Mouse (Mus musculus) E14TG2a.4 (cell line): ENCODE measurements at regions not wholly inside any gene's neighbourhood (a gene's known extent, or its start where the extent isn't known, plus 50 kb on each side); places are given as distances from the start of the nearest gene placed in this dataset.

ENCODE experiments used
- H3K27me3 ChIP-seq: 2 replicates; pipeline ENCODE4 v1.6.1; 2014; ENCODE audit warnings: low read length, control low read depth; ENCODE audit not compliant: insufficient read depth
- H3K36me3 ChIP-seq: 2 replicates; pipeline ENCODE4 v1.6.1; 2014; ENCODE audit warnings: low read length, control low read depth; ENCODE audit not compliant: insufficient read depth
- H3K4me1 ChIP-seq: replicated peaks from 2 replicates; pipeline ENCODE4 v1.6.1; 2014; ENCODE audit warnings: low read depth, low read length, control low read depth
- H3K4me3 ChIP-seq: replicated peaks from 2 replicates; pipeline ENCODE4 v1.5.1; 2014; ENCODE audit warnings: mild to moderate bottlenecking, low read length
- H3K9me3 ChIP-seq: 2 replicates; pipeline ENCODE4 v1.6.1; 2014; ENCODE audit warnings: low read length, control low read depth
- CTCF ChIP-seq: conservative IDR thresholded peaks from 2 replicates; pipeline ENCODE4 v1.5.1; 2014; ENCODE audit warnings: low read length
- NANOG ChIP-seq: IDR thresholded peaks from 2 replicates; pipeline ENCODE4 v1.6.1; 2014; ENCODE audit warnings: borderline replicate concordance, low read length, mixed read lengths
- POU5F1 ChIP-seq: IDR thresholded peaks from 2 replicates; pipeline ENCODE4 v1.6.1; 2014; ENCODE audit warnings: low read length, borderline replicate concordance

DNA sequence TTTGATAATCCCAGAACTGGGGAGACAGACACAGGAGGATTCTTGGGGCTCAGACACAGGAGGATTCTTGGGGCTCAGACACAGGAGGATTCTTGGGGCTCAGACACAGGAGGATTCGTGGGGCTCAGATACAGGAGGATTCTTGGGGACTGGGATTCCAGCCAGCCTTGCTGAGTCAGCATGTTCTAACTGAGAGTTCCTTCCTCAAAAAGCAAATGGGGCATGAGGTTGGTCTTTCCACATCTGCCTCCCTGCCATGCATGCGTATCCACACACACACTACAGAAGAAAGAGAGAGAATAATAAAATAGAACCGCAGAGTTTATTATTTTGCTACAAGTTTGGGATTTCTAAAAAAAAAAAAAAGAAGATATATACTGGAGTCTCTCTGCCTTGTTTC is 218.8 kb upstream of the Cxcr4 start:
- Histone ChIP-seq H3K4me1 (no peaks in the 10 kb centered on the region), H3K27me3 (0 out of 2 replicates have a peak, but pooled peaks cover under 1% of the 10 kb centered on the region), H3K36me3 (no peaks in the 10 kb centered on the region), H3K9me3 (no peaks in the 10 kb centered on the region), H3K4me3 (no peak overlapping the region)
- TF ChIP-seq POU5F1 (no peak), NANOG (no peak), CTCF (no peak)

DNA sequence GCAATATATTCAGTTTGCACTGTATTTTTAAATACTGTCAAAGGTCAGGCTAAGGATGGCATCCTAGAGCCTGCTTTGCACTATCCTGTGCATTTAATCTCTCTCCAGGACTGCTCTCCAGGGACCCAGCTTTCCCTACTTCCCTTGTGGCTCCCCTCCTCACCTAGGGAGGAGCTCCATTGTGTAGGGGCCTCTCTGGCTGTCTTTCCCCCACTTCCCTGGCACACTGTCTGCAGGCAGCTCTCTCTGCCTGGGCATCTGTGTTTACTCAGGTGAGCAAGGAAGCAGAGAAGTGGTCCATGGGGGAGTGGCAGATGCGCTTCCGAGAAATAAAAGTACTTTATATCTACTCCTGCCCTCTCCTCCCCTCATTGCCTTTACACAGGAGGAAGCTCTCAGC is 218.0 kb upstream of the Cxcr4 start:
- Histone ChIP-seq H3K9me3 (no peaks in the 10 kb centered on the region), H3K4me1 (no peaks in the 10 kb centered on the region), H3K4me3 (no peak overlapping the region), H3K36me3 (no peaks in the 10 kb centered on the region), H3K27me3 (0 out of 2 replicates have a peak, but pooled peaks cover 2% of the 10 kb centered on the region)
- TF ChIP-seq CTCF, result no peak
- TF ChIP-seq POU5F1, result no peak

DNA sequence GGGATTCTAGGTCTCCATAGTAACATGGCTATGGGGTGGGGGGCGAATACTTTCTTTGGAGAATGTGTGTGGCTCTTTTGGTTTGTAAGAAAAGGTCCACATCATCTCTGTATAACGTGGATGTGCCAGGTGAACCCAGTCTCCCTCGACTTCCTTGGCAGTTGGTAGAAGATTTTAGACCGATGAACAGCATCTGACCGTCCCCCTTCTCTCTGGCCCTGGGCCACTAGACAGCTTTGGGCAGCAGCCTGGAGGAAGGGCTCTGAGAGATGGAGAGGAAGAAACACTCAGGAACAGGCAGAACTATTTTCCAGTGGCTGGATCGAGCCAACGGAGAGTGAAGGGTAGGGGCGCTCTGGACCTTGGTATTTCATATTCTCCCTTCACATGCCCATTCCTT is 217.5 kb upstream of the Cxcr4 start:
- TF ChIP-seq NANOG (no peak), POU5F1 (no peak), CTCF (no peak)
- Histone ChIP-seq H3K9me3 (no peaks in the 10 kb centered on the region), H3K27me3 (0 out of 2 replicates have a peak, but pooled peaks cover 2% of the 10 kb centered on the region), H3K4me3 (no peak overlapping the region), H3K36me3 (no peaks in the 10 kb centered on the region), H3K4me1 (no peaks in the 10 kb centered on the region)

DNA sequence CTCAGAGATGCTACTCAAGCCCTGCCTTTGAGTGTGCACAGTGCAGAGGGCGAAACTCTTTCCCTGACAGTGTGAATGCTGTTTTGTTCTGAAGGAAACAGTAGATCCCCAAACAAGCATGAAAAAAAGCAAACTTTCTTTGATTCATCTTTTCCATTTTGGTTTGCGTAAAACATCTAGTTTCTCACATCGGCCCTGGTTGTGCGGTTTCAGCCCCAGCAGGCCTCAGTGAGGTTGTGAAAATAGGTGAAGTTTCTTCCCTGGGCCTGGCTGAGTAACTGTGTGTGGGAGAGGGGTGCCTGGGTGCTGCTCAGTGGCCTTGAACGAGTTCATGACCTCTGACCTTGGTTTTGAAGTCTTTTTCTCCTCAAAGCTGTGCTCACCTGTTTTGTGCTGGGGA is 216.5 kb upstream of the Cxcr4 start:
- no peaks in the 10 kb centered on the region for H3K36me3 ChIP-seq
- no peak for TF ChIP-seq NANOG
- no peak for TF ChIP-seq CTCF
- no peak for TF ChIP-seq POU5F1
- H3K4me1 ChIP-seq, result peaks cover 4% of the 10 kb centered on the region; the same call in 1 of the 2 replicates
- H3K9me3 ChIP-seq, result no peaks in the 10 kb centered on the region
- H3K27me3 ChIP-seq, result 0 out of 2 replicates have a peak, but pooled peaks cover 2% of the 10 kb centered on the region
- no peak overlapping the region for H3K4me3 ChIP-seq

DNA sequence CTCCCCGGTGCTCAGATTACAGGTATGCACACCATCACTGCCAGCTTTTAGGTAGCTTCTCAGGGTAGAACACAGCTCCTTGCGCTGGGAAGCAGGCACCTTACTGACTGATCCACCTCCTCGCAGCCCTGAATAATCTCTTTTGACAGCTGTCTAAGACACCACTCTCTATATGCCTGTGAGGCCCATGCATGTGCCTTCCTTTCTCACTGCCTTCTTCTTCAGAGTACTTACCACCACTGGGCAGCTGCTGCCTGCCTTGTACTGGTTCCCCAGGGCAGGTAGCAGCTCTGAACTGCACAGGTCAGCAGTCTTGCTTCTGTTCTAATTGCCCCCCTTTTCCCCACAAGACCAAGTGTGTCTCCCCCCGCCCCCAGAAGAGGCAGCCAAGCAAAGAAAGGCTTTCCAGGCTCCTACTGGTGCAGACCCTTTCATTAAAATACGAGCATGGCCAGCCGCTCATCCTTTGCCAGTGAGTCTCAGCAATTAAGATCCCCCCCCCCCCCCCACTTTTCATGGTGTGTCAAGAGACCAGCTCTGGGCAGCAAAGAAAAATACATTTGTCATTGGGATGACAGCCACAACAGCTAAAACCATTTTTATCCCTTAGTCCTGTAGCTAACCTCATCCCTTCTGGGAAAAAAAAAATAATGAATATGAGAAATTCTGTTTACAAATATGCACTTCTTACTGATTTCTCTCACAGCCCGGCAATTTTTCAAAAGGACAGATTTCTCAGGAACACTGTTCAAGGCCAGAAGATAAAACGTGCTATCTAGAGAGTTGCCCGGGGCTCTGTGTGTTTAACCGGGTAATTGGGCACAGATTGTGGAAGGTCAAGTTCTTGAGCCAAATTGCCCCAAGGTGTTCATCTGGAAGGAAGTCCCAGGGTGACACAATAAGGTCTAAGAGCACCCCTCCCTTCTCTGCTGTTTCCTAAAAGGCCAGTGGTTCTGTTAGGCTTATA is 213.9 kb upstream of the Cxcr4 start:
- H3K4me1 ChIP-seq, result peaks cover 8% of the 10 kb centered on the region; the same call in 1 of the 2 replicates
- H3K27me3 ChIP-seq, result peaks cover 19% of the 10 kb centered on the region
- no peak overlapping the region for H3K4me3 ChIP-seq
- no peaks in the 10 kb centered on the region for H3K9me3 ChIP-seq
- TF ChIP-seq CTCF (no peak), POU5F1 (no peak), NANOG (no peak)
- H3K36me3 ChIP-seq, result no peaks in the 10 kb centered on the region

DNA sequence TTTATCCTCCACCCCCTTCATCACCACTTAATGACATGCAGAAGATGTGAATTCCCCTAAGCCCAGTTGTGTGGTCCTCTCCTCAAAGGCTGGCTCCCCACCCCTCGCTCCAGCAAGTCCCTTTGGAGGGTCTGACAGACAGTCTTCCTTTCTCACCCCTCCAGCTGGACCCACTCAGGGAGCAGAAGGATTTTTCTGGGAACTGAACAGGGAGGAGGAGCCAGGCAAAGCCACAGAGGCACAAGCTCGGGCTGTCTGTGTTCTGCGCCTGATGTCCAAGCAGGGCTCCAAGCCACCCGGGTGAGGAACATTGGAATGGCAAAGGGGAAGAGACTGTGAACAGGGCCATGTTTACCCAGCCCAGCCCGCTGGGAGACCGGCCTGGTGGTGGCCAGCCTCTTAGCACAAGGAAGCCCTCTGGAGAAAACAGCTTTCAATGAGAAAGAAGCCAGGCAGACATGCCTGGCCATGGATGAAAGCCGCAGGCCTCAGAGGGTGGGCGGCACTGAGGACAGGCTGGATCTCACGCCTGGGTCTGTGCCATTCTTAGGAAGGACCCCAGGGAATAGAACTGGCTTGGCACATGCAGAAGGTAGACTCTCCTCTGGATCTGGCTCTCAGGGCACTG is 211.5 kb upstream of the Cxcr4 start:
- peaks cover 19% of the 10 kb centered on the region for H3K27me3 ChIP-seq
- H3K9me3 ChIP-seq, result 0 out of 2 replicates have a peak, but pooled peaks cover 3% of the 10 kb centered on the region
- H3K4me1 ChIP-seq, result peaks cover 8% of the 10 kb centered on the region; the same call in 1 of the 2 replicates
- TF ChIP-seq POU5F1 (no peak), CTCF (no peak), NANOG (no peak)
- H3K36me3 ChIP-seq, result no peaks in the 10 kb centered on the region
- H3K4me3 ChIP-seq, result 0 out of 2 replicates have a peak overlapping the region, but pooled peaks have one; percentile 20

DNA sequence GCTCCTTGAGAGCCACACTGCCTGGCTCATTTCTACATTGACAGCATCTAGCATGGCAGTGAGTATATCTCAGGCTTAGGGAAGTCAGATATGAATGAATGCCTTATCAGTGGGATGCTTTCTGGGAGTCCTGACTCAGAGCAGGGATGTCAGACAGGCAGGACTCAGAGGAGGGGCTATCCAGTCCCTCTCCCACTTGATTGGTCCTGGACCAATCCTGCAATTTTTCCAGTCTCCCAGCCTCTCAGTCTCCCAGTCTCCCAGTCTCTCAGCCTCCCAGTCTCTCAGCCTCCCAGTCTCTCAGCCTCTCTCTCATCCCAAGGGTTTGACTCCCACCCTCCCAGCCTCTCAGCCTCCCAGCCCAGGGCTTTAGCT is 211.0 kb upstream of the Cxcr4 start:
- H3K4me3 ChIP-seq, result no peak overlapping the region

DNA sequence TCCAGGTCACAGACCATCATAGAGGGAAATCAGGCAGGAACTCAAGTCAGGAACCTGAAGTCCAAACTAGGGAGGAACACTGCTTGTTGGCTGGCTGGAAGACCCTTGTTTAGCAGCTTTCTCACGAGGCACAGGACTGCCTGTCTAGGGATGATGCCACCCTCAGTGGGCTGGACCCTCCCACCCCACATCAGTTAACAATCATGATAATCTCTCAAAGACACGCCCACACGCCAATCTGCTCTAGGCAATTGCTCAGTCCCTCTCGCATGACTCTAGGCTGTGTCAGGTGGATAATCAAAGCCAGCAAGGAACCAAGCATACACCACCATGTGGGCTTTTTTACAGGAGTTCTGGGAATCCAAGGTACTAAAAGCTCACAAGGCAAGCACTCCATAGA is 206.6 kb upstream of the Cxcr4 start:
- no peaks in the 10 kb centered on the region for H3K36me3 ChIP-seq
- no peak overlapping the region for H3K4me3 ChIP-seq
- 0 out of 2 replicates have a peak, but pooled peaks cover 3% of the 10 kb centered on the region for H3K9me3 ChIP-seq
- peaks cover 17% of the 10 kb centered on the region for H3K27me3 ChIP-seq
- TF ChIP-seq POU5F1 (no peak), NANOG (no peak), CTCF (no peak)
- H3K4me1 ChIP-seq, result 0 out of 2 replicates have a peak, but pooled peaks cover 5% of the 10 kb centered on the region

More for the DNA sequence above, 211.0 kb upstream of the Cxcr4 start:
- no peaks in the 10 kb centered on the region for H3K36me3 ChIP-seq
- peaks cover 19% of the 10 kb centered on the region for H3K27me3 ChIP-seq
- H3K9me3 ChIP-seq, result 0 out of 2 replicates have a peak, but pooled peaks cover 3% of the 10 kb centered on the region
- TF ChIP-seq POU5F1 (no peak), CTCF (no peak), NANOG (no peak)
- H3K4me1 ChIP-seq, result peaks cover 8% of the 10 kb centered on the region; the same call in 1 of the 2 replicates
